Mouse (Mus musculus) testis, adult 2 months (tissue): Measurements from ENCODE around the gene Bcas3.

Source experiments
- CTCF ChIP-seq: fragments of 200-500 bp; IDR thresholded peaks from 2 replicates; pipeline ENCODE4 v1.5.1; 2012; ENCODE audit warnings: low read depth, mild to moderate bottlenecking, inconsistent platforms, low read length, moderate library complexity; ENCODE audit not compliant: control insufficient read depth, insufficient read depth, insufficient replicate concordance
- POLR2A ChIP-seq: fragments of 200-500 bp; IDR thresholded peaks from 2 replicates; pipeline ENCODE4 v1.6.1; 2012; ENCODE audit warnings: low read depth, mild to moderate bottlenecking, inconsistent platforms, low read length, moderate library complexity; ENCODE audit not compliant: control insufficient read depth

- TF ChIP-seq CTCF (no peak), POLR2A (no peak)
Observed at GRCm38 (mm10) chr11:85792534-85793215, 439.7 kb downstream of the Bcas3 start.
